Mouse (Mus musculus) layer of hippocampus, adult 9-11 months (tissue): ENCODE data around the gene Olfr215.
"Not testable (repeated sequence)": the region's sequence is repeated elsewhere in the genome, so short reads cannot be mapped to it uniquely, and the experiment has no call there.

ENCODE experiments used
- DNase-seq: peaks from one replicate; pipeline ENCODE4 v3.0.0; 2022

Gene Olfr215

DNA sequence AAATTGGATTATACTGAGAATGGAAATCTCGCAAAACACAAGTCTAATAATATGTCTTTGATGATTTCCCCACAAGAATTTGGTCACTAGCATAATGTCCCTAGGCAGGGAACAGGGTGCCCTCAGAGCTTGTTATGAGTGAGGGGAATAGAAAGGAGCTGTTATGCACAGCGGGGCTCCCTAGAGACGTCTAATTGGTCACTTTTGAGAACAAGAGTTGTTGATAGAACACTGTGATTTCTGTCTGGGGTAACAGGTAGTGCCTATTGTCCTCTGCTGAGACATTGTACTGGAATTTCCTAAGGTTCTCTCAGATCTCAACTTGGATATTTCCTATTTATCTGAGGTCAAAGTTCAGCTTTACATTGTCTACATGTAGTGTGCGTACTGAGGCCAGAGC, at the start of gene Olfr215:
TSS of gene Olfr215 (minus strand) at position 101 of the 400 bp plus-strand sequence.
- no peak for DNase-seq

DNA sequence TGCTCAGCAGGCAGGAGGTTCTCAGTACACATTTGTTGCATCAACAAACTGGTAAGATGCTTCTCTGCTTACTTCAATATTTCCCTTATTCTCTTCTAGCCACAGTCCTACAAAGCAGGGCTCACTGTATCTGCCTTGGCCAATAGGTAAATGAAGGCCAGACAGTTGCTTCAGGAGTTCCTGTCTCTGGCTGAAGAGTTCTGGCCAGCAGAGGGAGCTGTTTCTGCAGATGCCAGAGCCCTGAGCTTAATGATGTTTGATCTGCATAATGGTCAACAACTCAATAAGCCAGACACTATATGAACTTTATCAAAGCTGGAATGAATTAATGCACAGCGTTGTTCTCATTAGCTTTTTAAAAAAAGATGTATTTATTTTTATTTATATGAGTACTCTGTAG, 48.1 kb upstream of the Olfr215 start:
- DNase-seq, result peak; percentile 63

DNA sequence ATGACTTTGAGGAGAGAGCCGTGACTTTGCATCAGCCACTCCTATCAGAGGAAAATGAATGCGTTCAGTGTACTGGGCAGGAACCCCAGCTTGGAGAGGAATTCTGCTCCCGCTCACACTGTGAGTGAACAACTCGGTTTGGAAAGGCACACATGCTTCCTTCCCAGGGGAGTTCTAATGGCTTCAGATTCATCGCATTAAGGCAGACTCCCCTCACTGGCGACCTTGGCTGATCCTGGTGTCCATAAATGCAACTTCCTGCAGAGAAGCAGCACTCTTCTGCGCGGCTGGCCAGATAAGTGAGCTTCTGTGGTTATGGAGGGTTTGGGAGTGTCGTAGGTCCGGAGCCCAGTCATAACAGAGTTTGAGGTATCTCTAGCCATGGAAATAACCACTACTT, 45.8 kb upstream of the Olfr215 start:
- no peak for DNase-seq

DNA sequence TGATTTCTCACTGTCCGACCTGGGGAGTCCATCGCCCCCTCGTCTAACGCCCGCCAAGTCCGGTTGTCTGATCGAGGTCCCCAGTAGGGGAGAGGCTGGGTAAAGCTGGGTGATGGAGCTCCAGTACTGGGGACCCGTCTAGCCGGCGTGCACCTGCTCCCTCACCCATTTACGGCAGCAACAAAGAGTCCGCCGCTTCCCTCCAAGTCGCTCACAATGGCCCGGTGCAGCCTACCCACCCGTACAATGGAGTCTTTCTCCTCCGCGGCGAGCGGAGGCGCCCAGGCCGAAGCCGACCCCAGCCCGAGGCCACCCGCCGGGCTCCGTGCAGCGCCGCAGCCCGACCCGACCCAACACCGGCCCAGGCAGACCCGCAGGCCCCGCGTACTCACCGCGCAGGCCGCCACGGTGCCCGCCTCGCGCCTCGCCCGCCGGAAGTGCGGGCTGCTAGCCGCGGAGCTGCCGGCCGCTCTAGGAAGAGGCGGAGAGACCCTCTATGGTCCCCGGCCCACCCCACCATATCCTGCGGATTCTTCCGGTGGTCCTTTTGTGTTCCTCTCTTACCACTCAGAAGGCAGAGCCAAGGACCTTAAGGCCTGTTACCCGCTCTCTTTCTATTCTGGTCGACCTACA, 44.7 kb upstream of the Olfr215 start, which contains the start of gene Zfp422:
TSS of gene Zfp422 (minus strand) at position 461 of the 633 bp plus-strand sequence.
- peak; percentile 37 for DNase-seq

DNA sequence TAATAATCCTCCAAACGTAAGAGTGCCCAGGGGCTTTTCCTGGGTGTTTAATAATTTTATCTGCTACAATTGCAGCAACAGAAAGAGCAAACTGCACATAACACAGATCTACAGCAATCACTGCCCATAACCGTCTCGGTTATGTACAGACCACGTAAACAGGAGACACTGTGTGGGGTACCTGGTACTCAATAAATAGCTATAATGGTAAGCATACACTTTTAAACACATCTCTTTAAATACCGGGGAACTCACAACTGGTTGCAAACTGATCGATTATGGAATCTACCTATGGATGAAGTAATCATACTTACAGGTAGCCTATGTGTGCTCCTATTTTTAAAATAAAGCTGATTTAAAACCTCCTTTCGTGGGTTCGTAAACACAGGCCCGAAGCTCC, 44.1 kb upstream of the Olfr215 start:
- DNase-seq, result no peak

DNA sequence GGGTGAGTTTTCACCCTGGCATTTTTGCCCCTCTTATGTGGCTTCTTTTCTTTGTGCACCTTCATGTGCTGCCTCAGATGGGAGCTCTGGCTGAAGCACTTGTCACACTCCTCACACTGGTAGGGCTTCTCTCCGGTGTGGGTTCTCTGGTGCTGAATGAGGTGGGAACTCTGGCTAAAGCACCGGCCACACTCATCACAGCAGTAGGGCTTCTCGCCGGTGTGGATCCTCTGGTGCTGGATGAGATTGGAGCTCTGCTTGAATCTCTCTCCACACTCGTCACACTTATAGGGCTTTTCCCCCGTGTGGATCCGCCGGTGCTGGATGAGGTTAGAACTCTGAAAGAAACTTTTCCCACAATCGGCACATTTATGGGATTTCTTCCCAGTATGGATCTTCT, 42.4 kb upstream of the Olfr215 start:
- not testable (repeated sequence) for DNase-seq

DNA sequence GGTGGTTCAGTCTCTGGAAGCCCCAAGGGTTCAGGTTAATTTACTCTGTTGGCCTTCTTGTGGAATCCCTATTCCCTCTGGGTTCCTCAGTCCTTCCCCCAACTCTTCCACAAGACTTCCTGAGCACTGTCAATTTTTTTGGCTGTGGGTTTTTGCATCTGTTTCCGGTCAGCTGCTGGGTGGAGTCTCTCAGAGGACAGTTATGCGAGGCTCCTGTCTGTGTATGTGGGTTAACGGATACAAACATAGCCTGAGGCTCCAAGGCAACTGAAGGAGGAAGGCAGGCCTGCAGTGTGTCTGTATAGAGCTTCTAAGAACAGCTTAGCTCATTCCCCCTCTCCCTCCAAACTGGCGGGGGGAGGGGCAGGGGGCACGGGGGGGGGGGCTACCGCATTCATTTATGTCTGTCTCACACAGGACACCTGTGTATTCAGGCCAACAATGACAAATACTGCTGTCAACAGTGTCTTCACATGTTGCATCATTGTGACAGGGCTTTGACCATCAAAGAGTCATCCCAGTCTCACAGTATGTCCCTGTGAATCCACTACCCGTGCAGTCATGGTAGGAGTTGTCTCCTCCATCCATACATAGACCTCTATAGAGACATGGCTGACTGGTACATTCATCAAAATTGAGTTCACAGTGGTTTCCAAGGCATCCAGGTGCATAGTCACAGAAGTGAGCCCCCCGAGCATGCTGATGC, 37.5 kb upstream of the Olfr215 start:
- no peak for DNase-seq

DNA sequence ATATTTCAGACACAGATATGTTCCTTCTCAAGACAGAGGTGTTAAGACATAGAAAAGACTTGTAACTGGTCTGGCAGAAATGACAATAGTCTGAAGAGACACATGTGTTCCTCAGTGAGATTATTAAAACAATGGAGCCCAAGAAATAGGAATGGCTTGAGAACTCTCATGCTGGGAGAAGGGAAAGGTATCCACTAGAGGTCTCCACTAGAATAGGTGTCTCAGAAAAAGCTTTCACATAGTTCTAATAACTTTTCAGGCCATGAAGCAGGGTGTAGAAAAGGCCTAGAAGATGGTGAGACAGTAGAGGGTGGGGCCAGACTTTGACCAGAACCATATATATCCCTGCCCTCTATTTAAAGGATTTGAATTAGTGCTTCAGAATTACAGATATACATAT, 34.1 kb upstream of the Olfr215 start:
- no peak for DNase-seq

DNA sequence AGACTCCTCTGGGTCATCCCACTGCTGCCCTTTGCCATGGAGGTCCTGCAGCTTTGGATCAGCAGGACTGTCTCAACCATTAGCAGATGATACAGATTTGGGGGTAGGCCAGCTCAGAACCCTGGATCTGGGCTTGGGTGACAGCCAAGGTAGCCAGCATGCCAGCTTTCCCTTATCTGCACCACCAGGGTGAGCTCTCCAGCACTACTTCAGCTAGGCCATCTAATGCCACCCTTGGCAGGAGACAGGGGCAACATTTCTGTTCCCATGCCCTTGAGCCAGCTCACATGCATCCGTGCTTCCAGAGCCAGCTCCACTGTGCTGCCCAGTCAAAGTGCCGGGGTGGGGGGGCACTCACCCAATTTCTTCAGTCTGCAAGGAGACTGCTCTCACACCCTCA, 31.7 kb upstream of the Olfr215 start:
- DNase-seq, result no peak

DNA sequence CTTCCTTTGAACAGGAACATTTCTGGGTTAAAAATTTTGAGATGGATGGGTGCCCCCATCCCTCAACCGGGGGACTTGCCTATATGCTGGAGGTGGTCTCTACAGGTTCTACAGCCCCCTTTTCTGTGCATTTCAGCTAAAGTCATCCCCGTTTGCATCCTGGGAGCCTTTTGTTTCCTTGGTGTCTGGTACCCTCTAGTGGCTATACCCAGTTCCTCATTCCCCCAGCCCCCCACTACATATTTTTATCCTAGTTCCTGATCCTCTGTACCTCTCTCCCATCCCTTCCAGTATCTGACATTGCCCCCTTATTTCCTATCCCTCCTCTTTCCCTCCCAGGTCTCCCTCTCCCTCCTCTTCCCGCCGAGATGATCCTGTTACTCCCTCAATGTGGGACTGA, 23.2 kb upstream of the Olfr215 start:
- no peak for DNase-seq

DNA sequence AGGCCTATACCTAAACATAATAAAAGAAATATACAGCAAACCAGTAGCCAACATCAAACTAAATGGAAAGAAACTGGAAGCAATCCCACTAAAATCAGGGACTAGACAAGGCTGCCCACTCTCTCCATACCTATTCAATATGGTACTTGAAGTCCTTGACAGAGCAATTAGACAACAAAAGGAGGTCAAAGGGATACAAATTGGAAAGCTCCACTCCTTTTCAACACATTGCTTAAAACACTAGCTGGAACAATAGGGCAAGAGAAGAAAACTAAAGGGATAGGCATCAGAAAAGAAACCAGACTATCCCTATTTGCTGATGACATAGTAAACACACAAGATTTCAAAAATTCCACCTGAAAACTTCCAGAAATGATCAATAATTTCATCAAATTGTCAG, 17.0 kb upstream of the Olfr215 start:
- DNase-seq, result not testable (repeated sequence)

DNA sequence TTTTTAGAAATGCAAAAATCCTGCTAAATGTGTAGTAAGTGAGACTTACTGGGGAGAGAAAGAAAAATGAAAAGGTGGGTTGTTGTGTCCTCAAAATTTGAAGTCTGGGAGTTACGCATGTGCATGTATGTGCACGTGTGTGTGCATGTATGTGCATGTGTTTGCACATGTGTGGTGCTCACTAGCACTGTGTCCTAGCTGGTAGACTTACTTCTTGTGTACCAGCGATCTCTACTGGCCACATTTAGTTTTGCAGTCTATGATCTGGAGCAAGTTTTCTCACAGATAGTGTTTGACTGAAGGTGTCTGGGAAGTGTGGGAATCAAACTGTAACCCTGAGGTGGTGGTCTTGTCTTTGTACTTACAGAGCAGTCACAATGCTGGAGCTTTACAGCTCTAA, 14.2 kb downstream of the Olfr215 start:
- DNase-seq, result no peak

DNA sequence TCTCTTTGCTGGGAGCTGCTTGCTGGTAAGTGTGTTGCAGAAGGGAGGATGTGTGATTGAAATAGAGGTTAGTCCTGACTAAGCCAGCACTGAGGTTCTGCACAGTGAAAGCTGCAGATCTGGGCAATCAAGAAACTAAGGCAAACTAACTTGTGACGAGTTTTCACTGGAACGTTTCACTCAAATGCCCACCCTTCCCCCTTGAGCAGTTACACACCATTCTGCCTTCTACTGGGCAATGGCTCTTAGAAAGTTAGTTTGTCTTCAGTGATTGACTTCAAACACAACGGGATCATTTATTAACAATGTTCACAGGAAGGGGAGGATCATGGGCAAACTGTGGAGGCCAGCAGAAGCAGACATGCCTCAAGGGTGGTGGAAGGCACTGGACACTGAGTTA, 29.0 kb downstream of the Olfr215 start:
- DNase-seq, result no peak

DNA sequence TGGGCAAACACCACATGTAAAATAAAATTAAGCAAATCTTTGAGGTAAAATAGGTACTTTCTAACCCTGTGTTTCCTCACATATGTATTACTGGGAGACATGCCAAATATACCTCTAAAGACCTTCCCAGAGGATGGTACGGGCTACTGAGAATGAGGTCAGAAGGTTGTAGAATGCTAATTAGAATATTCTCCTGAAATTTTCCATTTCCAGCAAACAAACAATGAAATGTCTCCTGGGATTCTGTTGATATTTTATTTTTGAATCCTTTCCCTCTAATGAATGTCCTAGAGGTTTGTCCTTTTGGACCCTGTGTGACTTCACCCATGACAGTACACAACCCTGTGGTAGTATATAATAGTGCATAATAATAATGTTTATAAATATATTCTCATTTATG, 30.1 kb downstream of the Olfr215 start, which contains the start of gene Olfr214:
TSS of gene Olfr214 (plus strand) at position 301 of the 400 bp plus-strand sequence.
- DNase-seq, result no peak

DNA sequence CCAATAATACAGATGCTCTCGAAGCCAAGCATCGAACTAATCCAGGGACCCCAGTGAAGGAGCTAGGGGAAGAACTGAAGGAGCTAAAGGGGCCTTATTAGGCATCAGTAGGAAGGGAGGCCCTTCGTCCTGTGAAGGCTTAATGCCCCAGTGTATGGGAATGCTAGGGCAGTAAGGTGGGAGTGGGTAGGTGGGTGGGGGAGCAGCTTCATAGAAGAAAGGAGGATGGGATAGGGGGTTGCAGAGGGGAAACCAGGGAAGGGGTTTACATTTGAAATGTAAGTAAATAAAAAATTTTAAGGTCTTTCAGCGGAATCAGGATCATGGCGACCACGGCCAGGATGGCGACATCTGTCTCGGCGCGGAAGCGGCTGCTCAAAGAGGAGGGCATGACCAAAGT, 33.2 kb downstream of the Olfr215 start, which contains the start of gene Gm5580:
TSS of gene Gm5580 (plus strand) at position 301 of the 400 bp plus-strand sequence.
- DNase-seq, result not testable (repeated sequence)

DNA sequence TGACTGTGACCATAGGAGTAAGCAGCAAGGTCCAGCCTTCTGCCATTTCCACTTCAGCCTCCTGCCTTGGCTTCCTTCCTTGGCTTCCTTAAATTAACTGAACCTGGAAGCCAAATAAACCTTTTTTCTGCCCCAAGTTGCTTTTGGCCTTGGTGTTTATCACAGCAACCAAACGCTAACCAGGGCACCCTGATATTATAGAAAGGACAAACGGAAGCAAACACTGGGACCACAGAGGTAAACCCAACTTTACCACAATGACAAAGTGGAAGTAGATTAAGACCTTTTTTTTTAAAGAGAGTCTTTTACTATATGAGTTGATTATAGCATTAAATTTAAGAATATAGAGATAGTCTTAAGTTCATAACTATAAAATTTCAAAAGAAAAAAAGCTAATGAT, 41.5 kb downstream of the Olfr215 start:
- DNase-seq, result no peak

DNA sequence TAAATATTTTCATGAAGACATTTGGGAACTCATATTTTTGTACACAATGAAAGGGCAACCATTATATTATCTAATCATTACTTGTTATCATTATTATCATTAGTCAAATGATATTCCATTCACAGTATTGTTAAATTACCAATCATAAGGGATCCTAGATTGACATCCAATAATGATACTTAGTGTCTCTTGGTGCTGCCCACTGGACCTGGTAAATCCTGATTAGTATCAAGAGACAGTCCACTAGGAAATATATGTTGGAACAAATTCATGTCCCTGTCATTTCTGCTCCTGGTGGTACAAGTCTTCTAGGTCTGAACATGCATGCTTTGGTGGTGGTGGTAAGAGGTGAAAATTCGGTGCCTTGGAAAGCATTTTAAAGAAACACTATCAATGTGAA, 45.8 kb downstream of the Olfr215 start, which contains the start of gene Olfr213:
TSS of gene Olfr213 (plus strand) at position 301 of the 400 bp plus-strand sequence.
- DNase-seq, result no peak
